Mouse (Mus musculus) ES-E14 (cell line): ENCODE measurements around the gene Btbd7. TPM values are rescaled to one million over a fixed set of nuclear protein-coding genes. Genes with fewer than 3 reads are reported as not detected.

Experiments
- DNase-seq: peaks from one replicate; pipeline ENCODE4 v3.0.0-alpha.2; 2013; ENCODE audit warnings: low read depth, low spot score
- H3K27ac ChIP-seq: 2 replicates; pipeline ENCODE4 v1.5.1; 2012; ENCODE audit warnings: low read depth, mild to moderate bottlenecking, low read length, moderate library complexity, mixed read lengths; ENCODE audit not compliant: poor library complexity, insufficient read depth, severe bottlenecking
- H3K36me3 ChIP-seq: 2 replicates; pipeline ENCODE4 v1.6.1; 2012; ENCODE audit warnings: mild to moderate bottlenecking, low read length, moderate library complexity, mixed read lengths; ENCODE audit not compliant: control insufficient read depth, poor library complexity, insufficient read depth, severe bottlenecking
- H3K4me1 ChIP-seq, 2 experiments: fragments of 150-350 bp in 1 of 2; sonication (generic) in 1 of 2; 2 replicates each; pipeline ENCODE4 v1.6.1; 2012; ENCODE audit warnings: low read length in 2 of 2, mild to moderate bottlenecking in 1 of 2, mixed read lengths in 1 of 2; ENCODE audit not compliant: control insufficient read depth in 2 of 2, insufficient read depth in 2 of 2, poor library complexity in 1 of 2
- H3K4me3 ChIP-seq, 2 experiments: fragments of 150-350 bp in 1 of 2; sonication (generic) in 1 of 2; 2 replicates each; pipeline ENCODE4 v1.5.1; 2012; ENCODE audit warnings: low read length in 2 of 2, low read depth in 1 of 2, mild to moderate bottlenecking in 1 of 2, mixed read lengths in 1 of 2; ENCODE audit not compliant: insufficient read depth in 1 of 2, poor library complexity in 1 of 2, severe bottlenecking in 1 of 2
- H3K9ac ChIP-seq: 2 replicates; pipeline ENCODE4 v1.6.1; 2012; ENCODE audit warnings: low read depth, mild to moderate bottlenecking, low read length, mixed read lengths; ENCODE audit not compliant: poor library complexity, insufficient read depth, severe bottlenecking
- H3K9me3 ChIP-seq: fragments of 150-350 bp; sonication (generic); 2 replicates; pipeline ENCODE4 v1.6.1; 2012; ENCODE audit warnings: low read depth, mild to moderate bottlenecking, low read length; ENCODE audit not compliant: control insufficient read depth, insufficient read depth
- CHD2 ChIP-seq: IDR thresholded peaks from 2 replicates; pipeline ENCODE4 v1.6.1; 2014; ENCODE audit warnings: mild to moderate bottlenecking, low read depth, low read length, inconsistent platforms
- HCFC1 ChIP-seq: IDR thresholded peaks from 2 replicates; pipeline ENCODE4 v1.6.1; 2012; ENCODE audit warnings: low read length, inconsistent platforms, borderline replicate concordance; ENCODE audit not compliant: insufficient read depth
- MAFK ChIP-seq: IDR thresholded peaks from 2 replicates; pipeline ENCODE4 v1.6.1; 2014; ENCODE audit warnings: mild to moderate bottlenecking, low read depth, low read length, inconsistent platforms; ENCODE audit not compliant: insufficient read depth
- ZC3H11A ChIP-seq: IDR thresholded peaks from 2 replicates; pipeline ENCODE4 v1.6.1; 2012; ENCODE audit warnings: low read depth, mild to moderate bottlenecking, inconsistent platforms, low read length, borderline replicate concordance
- ZNF384 ChIP-seq: IDR thresholded peaks from 2 replicates; pipeline ENCODE4 v1.6.1; 2012; ENCODE audit warnings: low read depth, low read length, inconsistent platforms
- in situ Hi-C, 2 experiments: fragments of 600-800 bp; cut with MboI; formaldehyde crosslinking; loops; one replicate each; pipeline ENCODE4 v1.15.1; 2025; ENCODE audit warnings: low sequenced_read_pairs in 2 of 2, inconsistent platforms in 1 of 2; ENCODE audit not compliant: unreplicated experiment in 2 of 2
- total RNA-seq: library from RNA; depleted of rRNA; stranded (reverse); fragments of 300-350 nt; gene quantifications from 2 replicates; pipeline ENCODE4 v1.2.3, GENCODE M21; 2012

Gene Btbd7
- total RNA-seq, 1 experiment, result 17.6 TPM

DNA sequence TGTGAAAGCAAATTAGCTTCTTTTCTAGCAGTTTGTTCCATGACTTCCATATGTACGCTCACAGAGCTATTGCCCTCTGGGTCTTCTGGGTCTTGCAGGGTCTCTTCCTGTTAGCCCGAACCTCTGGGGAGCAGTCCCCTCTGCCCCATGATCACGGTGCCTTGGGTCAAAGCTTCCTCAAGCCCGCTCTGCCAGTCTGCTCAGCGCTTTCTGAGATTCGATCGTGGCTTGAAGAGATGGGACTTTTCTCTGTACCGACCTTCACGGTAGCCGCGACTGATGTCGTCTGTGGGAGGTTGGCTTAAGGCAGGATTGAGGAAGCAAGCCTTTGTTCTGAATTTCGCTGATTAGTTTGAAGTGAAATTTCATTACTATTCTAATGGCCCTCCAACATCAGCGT lies 102.2 kb downstream of the Btbd7 start:
- Histone ChIP-seq H3K4me3 (no peak overlapping the region), H3K9ac (no peak overlapping the region), H3K36me3 (peaks cover 52% of the 10 kb centered on the region), H3K9me3 (no peaks in the 10 kb centered on the region), H3K4me1 (peaks cover 0 to 6% of the 10 kb centered on the region in 2 experiments; a peak in 2 of 4 replicates), H3K27ac (no peak overlapping the region)
- TF ChIP-seq ZNF384 (no peak), ZC3H11A (no peak), MAFK (no peak), HCFC1 (no peak), CHD2 (no peak)
- no peak for DNase-seq
- in situ Hi-C loops, result no loop called here

DNA sequence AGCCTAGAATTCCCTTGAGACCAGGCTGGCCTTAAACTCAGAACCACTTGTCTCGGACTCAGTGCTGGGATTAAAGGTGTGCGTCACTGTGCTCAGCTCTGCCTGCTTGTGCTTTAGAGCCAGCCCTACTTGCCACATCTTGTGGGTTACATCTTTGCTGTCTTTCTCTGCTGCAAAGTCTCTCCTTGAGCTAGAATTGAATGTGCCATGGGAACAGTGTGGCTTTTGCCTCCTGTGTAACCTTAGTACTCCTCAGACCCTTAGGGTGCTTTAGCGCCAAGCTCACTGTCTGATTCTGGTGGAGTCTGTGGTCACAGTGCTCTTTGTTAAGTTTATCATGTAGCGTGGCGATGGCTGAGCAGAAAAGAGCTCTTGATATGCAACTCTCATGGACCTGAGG lies 105.6 kb downstream of the Btbd7 start:
- Histone ChIP-seq H3K4me1 (peaks cover 0 to 2% of the 10 kb centered on the region in 2 experiments; a peak in 1 of 4 replicates), H3K9me3 (no peaks in the 10 kb centered on the region), H3K36me3 (peaks cover 71% of the 10 kb centered on the region), H3K9ac (no peak overlapping the region), H3K4me3 (no peak overlapping the region), H3K27ac (no peak overlapping the region)
- TF ChIP-seq CHD2 (no peak), ZC3H11A (no peak), HCFC1 (no peak), ZNF384 (no peak), MAFK (no peak)
- DNase-seq, result no peak
- in situ Hi-C loops, result loop anchor here in 1 of 2 experiments (25.0 kb wide), 1 partner anchor 785 kb away; the partner anchor contains the start of gene Cpsf2

DNA sequence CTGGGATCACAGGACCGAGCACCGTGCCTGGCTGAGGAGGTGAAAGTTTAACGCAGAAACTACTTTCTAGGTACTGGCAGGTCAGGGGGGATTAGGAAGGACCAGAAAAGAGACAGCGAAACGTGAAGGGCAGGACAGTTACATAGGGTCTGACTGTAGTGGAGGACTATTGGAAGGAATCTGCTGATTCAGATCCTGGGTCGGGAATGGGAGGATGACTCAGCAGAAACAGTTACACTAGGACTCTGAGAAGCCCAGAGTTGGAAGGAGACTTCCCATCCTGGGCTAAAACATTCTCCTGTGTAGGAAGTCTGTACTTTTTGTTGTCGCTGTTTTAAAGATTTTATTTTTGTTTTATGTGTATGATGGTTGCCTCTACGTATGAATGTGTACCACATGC lies 106.7 kb downstream of the Btbd7 start:
- Histone ChIP-seq H3K4me3 (no peak overlapping the region), H3K27ac (peak overlapping the region; percentile 83), H3K9ac (peak overlapping the region; percentile 47; the same call in 1 of the 2 replicates), H3K36me3 (peaks cover 67% of the 10 kb centered on the region), H3K9me3 (no peaks in the 10 kb centered on the region), H3K4me1 (peaks cover 0 to 2% of the 10 kb centered on the region in 2 experiments; a peak in 1 of 4 replicates)
- TF ChIP-seq HCFC1, result no peak
- peak; percentile 99 for TF ChIP-seq MAFK
- no peak for TF ChIP-seq CHD2
- no peak for TF ChIP-seq ZC3H11A
- no peak for DNase-seq
- in situ Hi-C loops, result loop anchor here in 1 of 2 experiments (25.0 kb wide), 1 partner anchor 784 kb away; the partner anchor contains the start of gene Cpsf2

DNA sequence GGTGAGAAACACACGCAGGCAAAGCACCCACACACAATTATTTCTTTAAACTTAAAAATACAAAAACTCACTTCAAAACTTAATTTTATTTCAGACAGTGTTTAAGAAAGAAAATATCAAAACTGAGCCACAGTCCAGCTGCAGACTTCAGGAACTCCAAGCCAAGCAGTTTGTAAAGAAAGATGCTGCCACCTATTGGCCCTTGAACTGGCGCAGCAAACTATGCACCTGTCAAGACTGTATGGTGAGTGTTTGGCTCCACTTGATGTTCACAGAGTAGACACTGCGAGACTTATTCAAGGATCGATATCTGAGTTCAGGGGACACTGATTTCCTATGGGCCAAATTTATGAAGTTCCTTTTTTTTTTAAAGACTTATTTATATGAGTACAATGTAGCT lies 109.3 kb downstream of the Btbd7 start:
- Histone ChIP-seq H3K9me3 (no peaks in the 10 kb centered on the region), H3K36me3 (peaks cover 61% of the 10 kb centered on the region), H3K4me1 (peaks cover 0 to 4% of the 10 kb centered on the region in 2 experiments; a peak in 1 of 4 replicates), H3K27ac (no peak overlapping the region), H3K9ac (no peak overlapping the region), H3K4me3 (no peak overlapping the region)
- TF ChIP-seq MAFK (no peak), HCFC1 (no peak), ZC3H11A (no peak), CHD2 (no peak), ZNF384 (no peak)
- no peak for DNase-seq
- in situ Hi-C loops, result loop anchor here in 1 of 2 experiments (25.0 kb wide), 1 partner anchor 782 kb away; the partner anchor contains the start of gene Cpsf2

DNA sequence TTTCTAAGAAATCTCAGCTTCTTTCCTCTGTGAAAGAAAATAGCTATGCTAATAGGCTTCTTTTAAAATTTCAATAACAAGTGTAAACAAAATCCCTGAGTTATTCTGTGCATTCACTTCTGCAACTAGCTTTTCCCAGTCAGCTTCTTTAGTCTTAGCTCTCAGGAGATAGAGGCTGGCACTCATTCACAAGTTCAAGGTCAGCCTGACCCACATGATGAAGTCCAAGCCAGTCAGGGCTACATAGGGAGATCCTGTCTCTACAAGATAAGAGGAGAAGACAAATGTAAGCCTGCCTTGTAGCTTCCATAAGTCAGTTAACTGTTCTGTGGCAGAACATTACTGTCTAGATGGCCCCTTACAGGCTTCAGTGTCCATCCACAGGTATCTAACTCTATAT lies 114.6 kb downstream of the Btbd7 start:
- peaks cover 36% of the 10 kb centered on the region for H3K36me3 ChIP-seq
- H3K9ac ChIP-seq, result no peak overlapping the region
- TF ChIP-seq HCFC1 (no peak), ZC3H11A (no peak), ZNF384 (no peak), MAFK (no peak), CHD2 (no peak)

More for the DNA sequence above, 114.6 kb downstream of the Btbd7 start:
- in situ Hi-C loops, result loop anchor here in 1 of 2 experiments (25.0 kb wide), 1 partner anchor 776 kb away; the partner anchor contains the start of gene Cpsf2
- Histone ChIP-seq H3K27ac (no peak overlapping the region), H3K9me3 (no peaks in the 10 kb centered on the region), H3K4me1 (peaks cover 2% of the 10 kb centered on the region in 2 experiments; a peak in 1 of 4 replicates), H3K4me3 (no peak overlapping the region)
- DNase-seq, result no peak
